Mouse (Mus musculus): ENCODE data around the gene Kremen1. TPM values are rescaled to one million over a fixed set of nuclear protein-coding genes. Genes with fewer than 3 reads are reported as not detected.

The Kremen1 gene
- 1.2 and 1.3 TPM in 2 replicates for total RNA-seq (2012; rRNA removed)
- 1 to 10 TPM in 1 of 2 experiments, not detected in 1; 4.1 TPM for polyA plus RNA-seq (2012; ENCODE audit: insufficient read depth in 1 of 2, insufficient read length in 2 of 2, low read depth in 1 of 2, low replicate concordance in 2 of 2, missing spikeins in 1 of 2)

GRCm38 (mm10) chr11:5261508-5262392 is at the start of gene Kremen1:
Gene Kremen1 (minus strand): TSS chr11:5261558.
- no peaks in the 10 kb centered on the region for H3K9me3 ChIP-seq (replicated peaks; ENCODE audit: insufficient read depth, low read length)
- peak; percentile 93 for DNase-seq (ENCODE audit: low read depth, low spot score)

GRCm38 (mm10) chr11:5307024-5307905 is 45.9 kb upstream of the Kremen1 start:
- H3K9me3 ChIP-seq (replicated peaks; ENCODE audit: insufficient read depth, low read length): no peaks in the 10 kb centered on the region
- no peak overlapping the region for H3K9ac ChIP-seq (ENCODE audit: control insufficient read depth, low read depth, low read length, poor library complexity, severe bottlenecking)
- H3K27ac ChIP-seq (ENCODE audit: control insufficient read depth, low read depth, low read length): no peak overlapping the region
- no peaks in the 10 kb centered on the region for H3K27me3 ChIP-seq (ENCODE audit: control insufficient read depth in 1 of 2, insufficient read depth in 2 of 2, low read length in 2 of 2)
- TF ChIP-seq POLR2AphosphoS2 (IDR thresholded peaks at IDR 0.05; ENCODE audit: low read length) (no peak), CTCF (IDR thresholded peaks at IDR 0.05 in 2 of 3, conservative IDR thresholded peaks at IDR 0.05 in 1 of 3; ENCODE audit: control insufficient read depth in 1 of 3, insufficient read depth in 1 of 3, low read depth in 2 of 3, low read length in 3 of 3, poor library complexity in 1 of 3, severe bottlenecking in 1 of 3) (peak in 2 of 3 experiments; percentile 36 to 52; a peak in 4 of 6 replicates), GATA1 (IDR thresholded peaks at IDR 0.05; ENCODE audit: low read depth, low read length) (0 out of 2 replicates have a peak, but pooled peaks have one; percentile 45), TCF12 (IDR thresholded peaks at IDR 0.05; ENCODE audit: low read depth, low read length) (no peak), NRF1 (IDR thresholded peaks at IDR 0.05; ENCODE audit: insufficient read depth, low read depth, low read length, poor library complexity, severe bottlenecking) (no peak), ZMIZ1 (IDR thresholded peaks at IDR 0.05; ENCODE audit: low read depth, low read length) (no peak)
- H3K79me2 ChIP-seq (ENCODE audit: control insufficient read depth, insufficient read depth, low read length, poor library complexity): no peaks in the 10 kb centered on the region
- peaks cover 0 to 6% of the 10 kb centered on the region in 2 experiments; a peak in 2 of 4 replicates for H3K36me3 ChIP-seq (ENCODE audit: control insufficient read depth in 1 of 2, insufficient read depth in 2 of 2, low read length in 2 of 2)
- H3K4me3 ChIP-seq (ENCODE audit: control insufficient read depth in 1 of 2, insufficient read depth in 1 of 2, low read depth in 2 of 2, low read length in 2 of 2): no peak overlapping the region
- peaks cover 3% of the 10 kb centered on the region in 2 experiments; a peak in 3 of 4 replicates for H3K4me1 ChIP-seq (ENCODE audit: control insufficient read depth in 1 of 2, insufficient read depth in 2 of 2, low read length in 2 of 2)
- DNase-seq (ENCODE audit: low read depth, low spot score): peak; percentile 44

More at GRCm38 (mm10) chr11:5261508-5262392, at the start of gene Kremen1:
- no peak within 1 kb of the TSS for H3K27ac ChIP-seq (ENCODE audit: control insufficient read depth, low read depth, low read length)
- no peaks in the 10 kb centered on the region for H3K4me1 ChIP-seq (ENCODE audit: control insufficient read depth in 1 of 2, insufficient read depth in 2 of 2, low read length in 2 of 2)
- H3K36me3 ChIP-seq (ENCODE audit: control insufficient read depth in 1 of 2, insufficient read depth in 2 of 2, low read length in 2 of 2): no peaks in the 10 kb centered on the region
- peak within 1 kb of the TSS; percentile 89 to 93 for H3K4me3 ChIP-seq (ENCODE audit: control insufficient read depth in 1 of 2, insufficient read depth in 1 of 2, low read depth in 2 of 2, low read length in 2 of 2)
- H3K79me2 ChIP-seq (ENCODE audit: control insufficient read depth, insufficient read depth, low read length, poor library complexity): no peaks in the 10 kb centered on the region; the same call in 1 of the 2 replicates
- peak within 1 kb of the TSS; percentile 71 for H3K9ac ChIP-seq (ENCODE audit: control insufficient read depth, low read depth, low read length, poor library complexity, severe bottlenecking)
- H3K27me3 ChIP-seq (ENCODE audit: control insufficient read depth in 1 of 2, insufficient read depth in 2 of 2, low read length in 2 of 2): peaks cover 6 to 13% of the 10 kb centered on the region in 2 experiments
- peak; percentile 72 for TF ChIP-seq MAX (IDR thresholded peaks at IDR 0.05; ENCODE audit: low read length)
- TF ChIP-seq MXI1 (IDR thresholded peaks at IDR 0.05; ENCODE audit: low read depth, low read length): peak; percentile 67
- TF ChIP-seq MYC (IDR thresholded peaks at IDR 0.05; ENCODE audit: low read depth, low read length): 0 out of 2 replicates have a peak, but pooled peaks have one; percentile 61
- no peak for TF ChIP-seq JUND (IDR thresholded peaks at IDR 0.05; ENCODE audit: low read depth, low read length)
- peak; percentile 91 for TF ChIP-seq NRF1 (IDR thresholded peaks at IDR 0.05; ENCODE audit: insufficient read depth, low read depth, low read length, poor library complexity, severe bottlenecking)
- 0 out of 2 replicates have a peak, but pooled peaks have one; percentile 5 for TF ChIP-seq BHLHE40 (IDR thresholded peaks at IDR 0.05; ENCODE audit: borderline replicate concordance, low read depth, low read length)
- TF ChIP-seq MEF2A (IDR thresholded peaks at IDR 0.05; ENCODE audit: extremely low read depth, insufficient replicate concordance, low read depth, low read length, poor library complexity, severe bottlenecking): no peak
- TF ChIP-seq NELFE (IDR thresholded peaks at IDR 0.05; ENCODE audit: low read depth, low read length): peak; percentile 73
- 0 out of 2 replicates have a peak, but pooled peaks have one; percentile 28 for TF ChIP-seq HCFC1 (IDR thresholded peaks at IDR 0.05; ENCODE audit: low read depth, low read length)
- TF ChIP-seq GATA1 (IDR thresholded peaks at IDR 0.05; ENCODE audit: low read depth, low read length): 0 out of 2 replicates have a peak, but pooled peaks have one; percentile 33
- TF ChIP-seq USF2 (IDR thresholded peaks at IDR 0.05; ENCODE audit: borderline replicate concordance in 1 of 2, insufficient read depth in 1 of 2, low read depth in 1 of 2, low read length in 2 of 2): no peak
- peak; percentile 80 for TF ChIP-seq SIN3A (IDR thresholded peaks at IDR 0.05; ENCODE audit: low read length)
- no peak for TF ChIP-seq ETS1 (IDR thresholded peaks at IDR 0.05; ENCODE audit: low read depth, low read length)
- no peak for TF ChIP-seq ELF1 (IDR thresholded peaks at IDR 0.05; ENCODE audit: low read depth, low read length)
- no peak for TF ChIP-seq USF1 (IDR thresholded peaks at IDR 0.05; ENCODE audit: low read depth, low read length)
- TF ChIP-seq CTCF (IDR thresholded peaks at IDR 0.05 in 2 of 3, conservative IDR thresholded peaks at IDR 0.05 in 1 of 3; ENCODE audit: control insufficient read depth in 1 of 3, insufficient read depth in 1 of 3, low read depth in 2 of 3, low read length in 3 of 3, poor library complexity in 1 of 3, severe bottlenecking in 1 of 3): no peak
- peak; percentile 47; the same call in 1 of the 2 replicates for TF ChIP-seq MAZ (IDR thresholded peaks at IDR 0.05; ENCODE audit: low read depth, low read length)
- TF ChIP-seq SMC3 (IDR thresholded peaks at IDR 0.05; ENCODE audit: low read depth, low read length): peak; percentile 5; the same call in 1 of the 2 replicates
- TF ChIP-seq POLR2A (IDR thresholded peaks at IDR 0.05; ENCODE audit: control insufficient read depth in 1 of 2, insufficient read depth in 1 of 2, low read depth in 1 of 2, low read length in 2 of 2, poor library complexity in 1 of 2): peak; percentile 41 to 50; a peak in 2 of 4 replicates
- 0 out of 4 replicates have a peak, but pooled peaks of 1 of the 2 experiments have one; percentile 39 for TF ChIP-seq EP300 (IDR thresholded peaks at IDR 0.05; ENCODE audit: low read depth in 1 of 2, low read length in 2 of 2)
